Mouse (Mus musculus) forebrain, embryonic 15.5 days (tissue): ENCODE measurements around the gene Zmat5. TPM values are rescaled to one million over a fixed set of nuclear protein-coding genes. Genes with fewer than 3 reads are reported as not detected.

Experiments
- ATAC-seq: fragments of 200-750 bp; cut with Nextera tagmentation; replicated peaks from 2 replicates; pipeline ENCODE4 v1.8.0; 2017; ENCODE audit warnings: mild to moderate bottlenecking, moderate TSS enrichment, moderate library complexity
- H3K27ac ChIP-seq: fragments of 300-500 bp; sonication (generic); replicated peaks from 2 replicates; pipeline ENCODE4 v1.5.1; 2015; ENCODE audit warnings: mild to moderate bottlenecking, inconsistent platforms
- H3K27me3 ChIP-seq: fragments of 300-500 bp; sonication (generic); 2 replicates; pipeline ENCODE4 v1.6.1; 2015; ENCODE audit warnings: inconsistent platforms
- H3K36me3 ChIP-seq: fragments of 300-500 bp; sonication (generic); 2 replicates; pipeline ENCODE4 v1.6.1; 2015; ENCODE audit warnings: mild to moderate bottlenecking, inconsistent platforms
- H3K4me1 ChIP-seq: fragments of 300-500 bp; sonication (generic); 2 replicates; pipeline ENCODE4 v1.6.1; 2015; ENCODE audit warnings: inconsistent platforms
- H3K4me2 ChIP-seq: fragments of 300-500 bp; sonication (generic); replicated peaks from 2 replicates; pipeline ENCODE4 v1.6.1; 2015; ENCODE audit warnings: mild to moderate bottlenecking, inconsistent platforms
- H3K4me3 ChIP-seq: fragments of 300-500 bp; sonication (generic); 2 replicates; pipeline ENCODE4 v1.5.1; 2015; ENCODE audit warnings: mild to moderate bottlenecking, inconsistent platforms
- H3K9ac ChIP-seq: fragments of 300-500 bp; sonication (generic); replicated peaks from 2 replicates; pipeline ENCODE4 v1.6.1; 2015; ENCODE audit warnings: mild to moderate bottlenecking, inconsistent platforms
- H3K9me3 ChIP-seq: fragments of 300-500 bp; sonication (generic); 2 replicates; pipeline ENCODE4 v1.6.1; 2016; ENCODE audit warnings: inconsistent platforms
- WGBS: fragments of 180-500 bp; shearing (Covaris S2); methylation state at CpG from one replicate; pipeline ENCODE4 v1.1.7; 2015; ENCODE audit warnings: mixed read lengths; 5-methylcytosine and 5-hydroxymethylcytosine counted together
- polyA plus RNA-seq: library from polyadenylated mRNA; unstranded; fragments of >200 nt; fragmentation: Nextera tagmentation; extraction: Ambion mirVana; gene quantifications from 2 replicates; pipeline ENCODE4 v1.2.1, GENCODE M21; 2015

Gene Zmat5
- polyA plus RNA-seq, 1 experiment from 2014 or later = 72.3 TPM

DNA sequence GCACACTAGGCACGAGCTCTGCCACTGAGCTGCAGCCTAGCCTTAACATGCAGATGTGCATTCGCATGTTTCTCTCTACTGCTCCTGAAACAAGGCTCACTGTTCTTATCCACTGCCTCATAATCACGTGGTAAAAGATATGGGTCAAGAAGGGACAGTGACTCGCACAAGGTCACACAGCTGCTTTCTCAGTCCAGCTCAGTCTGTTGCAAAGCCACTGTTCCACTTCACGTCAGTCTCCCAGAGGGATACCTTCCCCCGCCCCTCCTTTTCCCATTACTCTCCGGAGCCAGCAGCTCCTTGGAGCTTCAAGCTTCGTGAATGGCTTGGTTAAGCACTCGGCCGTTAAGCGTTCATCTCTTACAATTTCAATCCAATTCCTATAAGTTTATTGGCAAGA lies 15.9 kb downstream of the Zmat5 start:
- 54% methylated on average over 11 of the region's 11 CpGs for WGBS

DNA sequence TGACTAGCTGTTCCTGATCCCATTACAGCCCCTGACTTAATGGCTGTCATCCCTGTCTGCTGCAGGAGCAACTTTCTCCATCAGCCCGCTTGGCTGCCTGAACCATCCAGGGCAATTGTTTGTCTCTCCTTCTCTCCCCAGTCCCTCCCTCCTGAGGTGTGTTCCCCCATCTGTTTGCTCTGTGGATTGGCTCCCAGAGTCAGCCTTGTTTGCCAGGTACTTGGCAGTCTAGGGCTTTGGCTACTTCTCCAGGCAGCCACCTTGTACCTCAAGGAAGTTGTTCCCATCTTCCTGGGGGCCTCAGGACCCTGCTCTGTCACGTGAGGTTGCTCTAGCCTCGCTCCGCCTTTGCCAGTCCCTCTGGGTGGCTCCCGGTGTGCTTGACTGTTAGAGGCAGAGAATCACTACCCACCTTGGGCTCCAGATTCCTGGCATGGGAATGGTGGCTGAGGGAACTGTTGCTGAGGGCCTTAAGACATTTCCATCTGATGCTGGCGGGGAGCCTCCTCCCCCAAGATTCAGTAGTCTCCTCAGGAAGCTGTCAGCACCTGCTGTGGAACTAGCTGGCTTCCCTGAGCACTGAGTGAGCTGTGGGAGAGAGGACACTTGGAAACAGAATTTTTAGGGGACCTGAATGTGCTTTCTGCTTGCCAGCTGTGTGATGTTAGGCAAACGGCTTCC lies 16.6 kb downstream of the Zmat5 start:
- Histone ChIP-seq H3K9ac (no peak overlapping the region), H3K36me3 (peaks cover 13% of the 10 kb centered on the region), H3K4me3 (no peak overlapping the region), H3K4me1 (peaks cover 19% of the 10 kb centered on the region), H3K4me2 (no peak overlapping the region), H3K27ac (peak overlapping the region; percentile 56), H3K9me3 (no peaks in the 10 kb centered on the region), H3K27me3 (no peaks in the 10 kb centered on the region)
- WGBS = 39% methylated on average over 7 of the region's 7 CpGs
- no peak for ATAC-seq

More for the DNA sequence above, 15.9 kb downstream of the Zmat5 start:
- no peak overlapping the region for H3K4me3 ChIP-seq
- H3K9ac ChIP-seq = no peak overlapping the region
- peaks cover 13% of the 10 kb centered on the region for H3K36me3 ChIP-seq
- ATAC-seq = no peak
- H3K27ac ChIP-seq = no peak overlapping the region
- H3K4me2 ChIP-seq = no peak overlapping the region
- no peaks in the 10 kb centered on the region for H3K9me3 ChIP-seq
- H3K4me1 ChIP-seq = peaks cover 19% of the 10 kb centered on the region
- no peaks in the 10 kb centered on the region for H3K27me3 ChIP-seq

DNA sequence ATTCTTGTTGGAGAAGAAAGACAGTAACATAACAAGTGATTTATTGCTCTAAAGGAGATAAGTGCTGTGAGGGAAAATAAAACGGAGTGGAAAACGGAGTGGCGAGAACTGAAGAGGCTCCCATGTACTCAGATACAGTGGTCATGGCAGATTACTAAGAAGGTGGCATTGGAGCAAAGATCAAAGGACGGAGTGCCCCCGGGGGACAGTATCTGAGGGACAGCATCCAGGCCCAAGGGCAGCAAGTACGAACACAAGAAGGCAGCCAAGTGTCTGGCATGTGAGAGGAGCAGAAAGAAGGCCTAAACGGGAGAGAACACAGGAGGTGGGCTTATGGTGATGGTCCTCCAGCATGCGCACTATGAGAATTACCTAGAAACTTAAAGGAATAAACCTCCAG lies 17.2 kb downstream of the Zmat5 start:
- H3K4me2 ChIP-seq = no peak overlapping the region
- peaks cover 16% of the 10 kb centered on the region for H3K4me1 ChIP-seq
- WGBS = 81% methylated on average over 8 of the region's 8 CpGs
- no peaks in the 10 kb centered on the region for H3K9me3 ChIP-seq
- ATAC-seq = no peak
- H3K36me3 ChIP-seq = peaks cover 13% of the 10 kb centered on the region
- no peak overlapping the region for H3K4me3 ChIP-seq
- peak overlapping the region; percentile 56; the same call in 1 of the 2 replicates for H3K27ac ChIP-seq
- no peaks in the 10 kb centered on the region for H3K27me3 ChIP-seq
- H3K9ac ChIP-seq = no peak overlapping the region

DNA sequence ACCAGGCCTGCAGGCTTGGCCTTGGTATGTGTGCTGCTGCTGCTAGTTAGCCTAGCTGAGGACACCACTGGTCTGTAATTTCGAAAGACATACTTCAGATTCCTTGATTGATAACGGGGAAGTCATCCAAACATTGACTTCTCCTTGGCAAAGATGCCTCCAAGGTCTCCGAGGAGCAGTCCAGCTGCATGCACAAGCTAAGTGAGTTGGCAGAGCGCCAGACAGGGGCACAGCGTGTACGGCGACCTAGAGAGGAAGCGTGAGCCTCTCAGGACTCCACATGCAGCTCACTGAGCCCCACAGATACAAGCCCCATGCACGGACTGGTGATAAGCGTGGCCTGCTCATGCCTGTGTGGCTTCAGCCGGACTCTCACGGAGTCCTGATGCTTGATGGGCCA lies 25.1 kb downstream of the Zmat5 start:
- no peak overlapping the region for H3K4me2 ChIP-seq

DNA sequence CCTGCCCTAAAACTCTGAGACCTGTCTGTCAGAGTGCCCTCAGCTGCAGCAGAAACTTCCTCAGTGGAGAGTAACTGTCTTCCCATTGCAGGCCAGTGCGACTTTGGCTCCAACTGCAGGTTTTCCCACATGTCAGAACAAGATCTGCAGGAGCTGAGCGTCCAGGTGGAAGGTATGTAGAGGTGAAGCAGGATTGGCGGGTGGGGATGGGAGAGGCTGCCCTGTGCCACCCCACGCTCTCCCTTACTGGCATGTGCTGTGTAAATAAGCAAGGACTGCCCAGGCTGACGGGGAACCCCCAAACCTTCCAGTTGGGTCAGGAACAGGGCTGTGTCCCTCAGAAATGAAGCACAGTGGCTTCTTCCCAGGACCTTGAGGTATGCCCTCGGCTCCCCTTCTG lies 25.6 kb downstream of the Zmat5 start:
- no peaks in the 10 kb centered on the region for H3K27me3 ChIP-seq
- no peak overlapping the region for H3K4me3 ChIP-seq
- no peak overlapping the region for H3K27ac ChIP-seq
- no peak for ATAC-seq
- no peak overlapping the region for H3K4me2 ChIP-seq
- peaks cover under 1% of the 10 kb centered on the region; the same call in 1 of the 2 replicates for H3K36me3 ChIP-seq
- H3K4me1 ChIP-seq = peaks cover 4% of the 10 kb centered on the region; the same call in 1 of the 2 replicates
- no peaks in the 10 kb centered on the region for H3K9me3 ChIP-seq
- H3K9ac ChIP-seq = no peak overlapping the region; the same call in 1 of the 2 replicates
- WGBS = 90% methylated on average over 6 of the region's 6 CpGs

More for the DNA sequence above, 25.1 kb downstream of the Zmat5 start:
- Histone ChIP-seq H3K4me1 (peaks cover 4% of the 10 kb centered on the region; the same call in 1 of the 2 replicates), H3K27me3 (no peaks in the 10 kb centered on the region), H3K4me3 (no peak overlapping the region), H3K36me3 (peaks cover 6% of the 10 kb centered on the region), H3K27ac (no peak overlapping the region), H3K9me3 (no peaks in the 10 kb centered on the region), H3K9ac (no peak overlapping the region)
- WGBS = 53% methylated on average over 12 of the region's 12 CpGs
- ATAC-seq = no peak; the same call in 1 of the 2 replicates

DNA sequence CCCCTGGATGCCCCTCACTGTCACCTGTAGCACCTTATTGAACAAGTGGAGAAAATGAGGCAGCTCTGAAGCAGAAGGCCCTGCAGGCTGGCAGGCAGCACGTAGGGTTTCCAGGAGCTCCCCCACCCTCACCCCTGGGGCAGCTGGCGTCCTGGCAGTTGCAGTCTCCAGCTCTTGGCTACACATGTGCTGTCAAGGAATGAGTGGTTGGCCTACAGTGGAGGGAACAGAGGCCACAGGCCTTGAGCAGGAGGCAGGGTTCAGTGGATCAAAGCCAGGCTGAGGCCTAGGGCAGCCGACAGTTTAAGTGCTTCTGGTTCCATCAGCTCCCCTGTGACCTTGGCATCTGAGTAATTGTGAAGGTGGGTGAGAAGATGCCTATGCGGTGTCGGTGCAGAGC lies 26.4 kb downstream of the Zmat5 start:
- no peak for ATAC-seq
- H3K4me1 ChIP-seq = peaks cover 4% of the 10 kb centered on the region; the same call in 1 of the 2 replicates
- H3K4me3 ChIP-seq = no peak overlapping the region
- H3K9me3 ChIP-seq = no peaks in the 10 kb centered on the region
- H3K4me2 ChIP-seq = no peak overlapping the region
- H3K9ac ChIP-seq = no peak overlapping the region
- WGBS = 79% methylated on average over 5 of the region's 5 CpGs
- H3K36me3 ChIP-seq = no peaks in the 10 kb centered on the region
- H3K27me3 ChIP-seq = no peaks in the 10 kb centered on the region
- no peak overlapping the region for H3K27ac ChIP-seq

DNA sequence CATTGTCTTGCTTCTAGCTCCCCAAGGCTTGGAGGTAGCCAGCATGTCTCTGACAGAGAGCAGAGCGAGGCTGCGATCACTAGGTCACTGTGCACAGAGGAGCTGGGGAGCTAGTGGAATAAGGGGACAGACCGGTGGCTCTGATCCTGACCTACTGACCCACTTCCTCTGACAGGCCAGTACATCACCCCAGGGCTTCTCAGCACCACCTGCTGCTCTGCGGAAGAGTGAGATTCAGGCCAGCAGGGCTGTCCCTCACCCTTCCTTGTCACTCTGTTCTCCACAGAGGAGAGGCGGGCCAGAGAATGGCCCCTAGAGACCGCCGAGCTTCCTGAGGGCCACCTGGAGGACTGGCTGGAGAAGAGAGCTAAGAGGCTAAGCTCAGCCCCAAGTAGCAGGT lies 27.3 kb downstream of the Zmat5 start:
- WGBS = 78% methylated on average over 7 of the region's 7 CpGs
- no peak for ATAC-seq
- H3K4me1 ChIP-seq = peaks cover 4% of the 10 kb centered on the region; the same call in 1 of the 2 replicates
- H3K9me3 ChIP-seq = no peaks in the 10 kb centered on the region
- no peaks in the 10 kb centered on the region for H3K36me3 ChIP-seq
- H3K27ac ChIP-seq = no peak overlapping the region
- no peak overlapping the region for H3K4me2 ChIP-seq
- H3K4me3 ChIP-seq = no peak overlapping the region
- no peaks in the 10 kb centered on the region for H3K27me3 ChIP-seq
- H3K9ac ChIP-seq = no peak overlapping the region

DNA sequence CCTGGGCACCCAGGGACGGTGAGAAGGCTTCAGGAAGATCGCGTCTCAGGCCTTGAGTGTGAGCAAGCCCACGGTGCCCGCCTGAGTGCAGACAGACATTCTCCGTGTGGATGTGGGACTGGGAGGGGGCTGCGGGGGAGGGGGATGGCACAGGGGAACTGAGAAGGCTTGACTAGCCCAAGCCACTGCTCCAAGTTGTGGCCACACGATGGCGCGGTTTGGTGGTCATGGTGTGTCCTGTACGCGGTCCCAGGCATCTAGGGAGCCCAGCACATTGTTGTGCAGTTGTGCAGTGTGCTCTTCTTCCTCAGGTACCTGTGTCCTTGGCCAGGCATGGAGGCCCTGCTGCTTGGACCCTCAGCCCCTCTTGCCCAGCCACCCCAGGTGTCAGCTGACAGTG lies 29.7 kb downstream of the Zmat5 start:
- ATAC-seq = no peak
- H3K27ac ChIP-seq = no peak overlapping the region
- H3K4me2 ChIP-seq = no peak overlapping the region
- H3K36me3 ChIP-seq = no peaks in the 10 kb centered on the region
- no peaks in the 10 kb centered on the region for H3K27me3 ChIP-seq
- peaks cover 11% of the 10 kb centered on the region for H3K4me1 ChIP-seq
- H3K4me3 ChIP-seq = no peak overlapping the region
- no peak overlapping the region for H3K9ac ChIP-seq
- H3K9me3 ChIP-seq = no peaks in the 10 kb centered on the region
- WGBS = 36% methylated on average over 12 of the region's 12 CpGs

DNA sequence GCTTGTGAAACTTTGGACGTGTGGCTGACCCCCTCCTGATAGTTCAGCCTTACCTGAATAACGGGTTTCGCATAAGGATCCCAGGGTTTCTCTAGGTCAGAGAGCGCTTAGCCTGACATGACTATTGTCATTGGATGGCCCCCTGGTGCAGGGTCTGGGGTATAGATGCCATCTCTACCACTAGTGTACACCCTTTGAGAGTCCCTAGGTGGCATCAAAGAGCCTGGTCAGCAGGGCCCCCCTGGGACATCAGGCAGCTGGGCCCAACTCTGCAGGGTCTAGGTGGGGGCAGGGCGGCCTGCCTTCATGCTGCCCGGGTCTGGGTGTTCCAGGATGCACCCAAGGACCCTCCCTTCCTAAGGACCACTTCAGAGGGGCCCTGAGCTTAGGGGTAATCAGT lies 31.9 kb downstream of the Zmat5 start:
- no peaks in the 10 kb centered on the region for H3K9me3 ChIP-seq
- H3K27me3 ChIP-seq = no peaks in the 10 kb centered on the region
- H3K36me3 ChIP-seq = no peaks in the 10 kb centered on the region
- peaks cover 8% of the 10 kb centered on the region for H3K4me1 ChIP-seq
- no peak overlapping the region for H3K27ac ChIP-seq
- no peak for ATAC-seq
- no peak overlapping the region for H3K4me2 ChIP-seq
- 42% methylated on average over 6 of the region's 6 CpGs for WGBS
- no peak overlapping the region for H3K4me3 ChIP-seq
- H3K9ac ChIP-seq = no peak overlapping the region

DNA sequence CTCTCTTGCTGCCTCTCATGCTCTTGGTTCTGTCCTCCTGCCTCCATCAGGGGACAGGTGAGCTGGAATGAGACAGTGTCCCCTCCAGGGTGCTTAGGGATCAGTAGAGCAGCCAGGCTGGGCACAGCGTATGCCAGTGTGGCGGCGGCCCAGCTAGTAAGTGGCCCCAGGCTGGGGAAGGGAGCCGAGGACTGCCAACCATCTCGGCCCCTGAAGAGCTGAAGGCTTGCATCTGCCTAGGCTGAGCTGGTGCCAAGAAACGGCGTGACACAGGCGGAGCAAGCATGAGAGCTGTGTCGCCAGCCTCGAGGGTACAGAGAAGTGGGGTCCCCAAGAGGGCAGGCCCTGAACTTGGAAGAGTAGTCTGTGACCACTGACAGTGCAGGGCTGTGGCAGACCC lies 33.2 kb downstream of the Zmat5 start:
- WGBS = 54% methylated on average over 10 of the region's 10 CpGs
- no peak overlapping the region for H3K9ac ChIP-seq

DNA sequence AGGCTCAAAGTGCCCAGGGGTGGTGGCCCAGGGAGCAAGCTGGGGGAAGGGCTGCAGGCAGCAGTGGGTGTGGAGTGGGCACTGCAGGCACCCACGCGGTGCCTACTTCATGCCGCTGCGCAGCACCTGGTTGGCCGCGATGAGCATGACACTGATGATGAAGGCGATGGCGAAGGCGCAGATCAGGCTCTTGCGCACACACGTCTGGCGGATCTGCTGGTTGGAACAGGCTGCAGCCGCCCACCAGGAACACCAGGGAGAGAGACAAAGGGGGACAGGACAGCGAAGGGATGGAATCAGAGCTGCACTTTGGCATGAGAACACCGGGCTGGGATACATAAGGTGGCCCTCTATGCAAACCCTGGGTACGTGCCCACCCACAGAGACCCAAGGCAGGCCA lies 34.2 kb downstream of the Zmat5 start:
- H3K9me3 ChIP-seq = no peaks in the 10 kb centered on the region
- WGBS = 93% methylated on average over 16 of the region's 16 CpGs
- H3K4me2 ChIP-seq = no peak overlapping the region
- ATAC-seq = no peak
- H3K27ac ChIP-seq = no peak overlapping the region
- no peaks in the 10 kb centered on the region for H3K36me3 ChIP-seq
- H3K9ac ChIP-seq = no peak overlapping the region
- 0 out of 2 replicates have a peak, but pooled peaks cover 2% of the 10 kb centered on the region for H3K27me3 ChIP-seq
- H3K4me1 ChIP-seq = peaks cover 8% of the 10 kb centered on the region
- H3K4me3 ChIP-seq = no peak overlapping the region

More for the DNA sequence above, 33.2 kb downstream of the Zmat5 start:
- Histone ChIP-seq H3K27ac (no peak overlapping the region; the same call in 1 of the 2 replicates), H3K4me2 (no peak overlapping the region), H3K4me1 (peaks cover 8% of the 10 kb centered on the region), H3K27me3 (no peaks in the 10 kb centered on the region), H3K9me3 (no peaks in the 10 kb centered on the region), H3K4me3 (no peak overlapping the region), H3K36me3 (no peaks in the 10 kb centered on the region)
- ATAC-seq = peak; percentile 54

DNA sequence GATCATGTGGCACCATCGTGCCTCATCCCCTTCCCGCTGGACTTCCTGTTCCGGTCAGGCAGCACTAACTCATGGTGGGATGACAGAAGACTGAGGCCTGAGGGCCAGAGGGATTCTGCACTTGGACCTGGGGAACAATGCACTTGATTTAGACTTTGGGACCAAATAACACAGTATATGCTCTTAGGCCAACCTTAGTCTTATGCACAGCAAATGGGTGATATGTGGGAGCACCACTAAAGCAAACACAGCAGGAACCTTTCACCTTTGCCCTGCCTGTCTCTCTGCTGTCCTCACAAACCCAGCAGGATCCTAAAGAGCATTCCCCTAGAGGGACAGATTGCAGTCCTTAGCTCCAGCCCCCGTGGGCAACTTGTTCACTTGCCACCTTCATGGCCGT lies 36.3 kb downstream of the Zmat5 start:
- peaks cover 23% of the 10 kb centered on the region for H3K27me3 ChIP-seq
- no peaks in the 10 kb centered on the region for H3K9me3 ChIP-seq
- H3K4me2 ChIP-seq = no peak overlapping the region
- no peak for ATAC-seq
- H3K27ac ChIP-seq = no peak overlapping the region
- 80% methylated on average over 5 of the region's 5 CpGs for WGBS
- no peaks in the 10 kb centered on the region for H3K36me3 ChIP-seq
- H3K9ac ChIP-seq = no peak overlapping the region
- no peak overlapping the region for H3K4me3 ChIP-seq
- H3K4me1 ChIP-seq = peaks cover 14% of the 10 kb centered on the region

DNA sequence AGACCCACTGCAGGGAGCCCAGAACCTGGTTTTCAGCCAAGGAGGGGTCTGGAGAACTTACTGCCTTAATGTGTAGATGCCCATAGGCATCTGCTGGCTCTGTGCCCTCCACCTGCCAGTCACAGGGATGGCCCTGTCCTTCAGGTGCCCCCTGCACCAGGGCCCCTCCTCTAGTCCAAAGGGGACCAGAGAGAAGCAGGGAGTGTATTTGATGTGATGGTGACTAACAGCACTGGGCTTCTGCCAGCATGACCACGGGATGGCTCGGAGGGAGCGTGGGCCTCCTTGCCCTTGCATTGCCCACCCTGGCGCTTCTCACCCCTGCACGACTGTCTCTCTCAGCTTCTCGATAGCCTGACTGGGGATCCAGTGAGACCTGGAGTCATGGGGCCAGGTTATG lies 40.2 kb downstream of the Zmat5 start:
- H3K4me3 ChIP-seq = no peak overlapping the region
- H3K36me3 ChIP-seq = no peaks in the 10 kb centered on the region
- H3K4me1 ChIP-seq = peaks cover 27% of the 10 kb centered on the region
- no peak overlapping the region for H3K4me2 ChIP-seq
- H3K27me3 ChIP-seq = peaks cover 57% of the 10 kb centered on the region
- 67% methylated on average over 6 of the region's 6 CpGs for WGBS
- ATAC-seq = no peak
- H3K9me3 ChIP-seq = no peaks in the 10 kb centered on the region
- no peak overlapping the region for H3K9ac ChIP-seq
- no peak overlapping the region for H3K27ac ChIP-seq
